Mouse (Mus musculus) hindbrain, embryonic 11.5 days (tissue): ENCODE data around the gene Loxl1. TPM values are rescaled to one million over a fixed set of nuclear protein-coding genes. Genes with fewer than 3 reads are reported as not detected.

Experiments used
- ATAC-seq: fragments of 200-750 bp; cut with Nextera tagmentation; 2 replicates; pipeline ENCODE4 v1.8.0; 2017; ENCODE audit warnings: mild to moderate bottlenecking, moderate TSS enrichment, moderate library complexity; ENCODE audit not compliant: low FRiP score
- DNase-seq: peaks from one replicate; pipeline ENCODE4 v3.0.0-alpha.2; 2015; ENCODE audit warnings: low spot score
- H3K27ac ChIP-seq: fragments of 300-500 bp; sonication (generic); 2 replicates; pipeline ENCODE4 v1.5.1; 2014; ENCODE audit warnings: mild to moderate bottlenecking, low read depth, low read length
- H3K27me3 ChIP-seq: fragments of 300-500 bp; sonication (generic); 2 replicates; pipeline ENCODE4 v1.6.1; 2014; ENCODE audit warnings: mild to moderate bottlenecking, low read length, moderate library complexity, mixed read lengths; ENCODE audit not compliant: control insufficient read depth, insufficient read depth
- H3K36me3 ChIP-seq: fragments of 300-500 bp; sonication (generic); 2 replicates; pipeline ENCODE4 v1.6.1; 2014; ENCODE audit warnings: mild to moderate bottlenecking, low read length, moderate library complexity, mixed read lengths; ENCODE audit not compliant: control insufficient read depth, insufficient read depth
- H3K4me1 ChIP-seq: fragments of 300-500 bp; sonication (generic); replicated peaks from 2 replicates; pipeline ENCODE4 v1.6.1; 2014; ENCODE audit warnings: low read length, mixed read lengths; ENCODE audit not compliant: control insufficient read depth, insufficient read depth
- H3K4me2 ChIP-seq: fragments of 300-500 bp; sonication (generic); replicated peaks from 2 replicates; pipeline ENCODE4 v1.6.1; 2014; ENCODE audit warnings: mild to moderate bottlenecking, low read depth, low read length
- H3K4me3 ChIP-seq: fragments of 300-500 bp; sonication (generic); 2 replicates; pipeline ENCODE4 v1.5.1; 2014; ENCODE audit warnings: low read depth, low read length
- H3K9ac ChIP-seq: fragments of 300-500 bp; sonication (generic); 2 replicates; pipeline ENCODE4 v1.6.1; 2014; ENCODE audit warnings: low read depth, low read length
- H3K9me3 ChIP-seq: fragments of 300-500 bp; sonication (generic); 2 replicates; pipeline ENCODE4 v1.6.1; 2016; ENCODE audit warnings: low read length; ENCODE audit not compliant: control insufficient read depth
- WGBS: fragments of 180-500 bp; shearing (Covaris S2); extraction: QIAGEN DNeasy Blood & Tissue Kit; methylation state at CpG from one replicate; pipeline ENCODE4 v1.1.7; 2014; 5-methylcytosine and 5-hydroxymethylcytosine counted together
- polyA plus RNA-seq: library from polyadenylated mRNA; unstranded; fragments of >200 nt; fragmentation: Nextera tagmentation; extraction: Ambion mirVana; gene quantifications from 2 replicates; pipeline ENCODE4 v1.2.1, GENCODE M21; 2014

Gene Loxl1
- polyA plus RNA-seq, 1 experiment from 2014 or later = 11.0 TPM

DNA sequence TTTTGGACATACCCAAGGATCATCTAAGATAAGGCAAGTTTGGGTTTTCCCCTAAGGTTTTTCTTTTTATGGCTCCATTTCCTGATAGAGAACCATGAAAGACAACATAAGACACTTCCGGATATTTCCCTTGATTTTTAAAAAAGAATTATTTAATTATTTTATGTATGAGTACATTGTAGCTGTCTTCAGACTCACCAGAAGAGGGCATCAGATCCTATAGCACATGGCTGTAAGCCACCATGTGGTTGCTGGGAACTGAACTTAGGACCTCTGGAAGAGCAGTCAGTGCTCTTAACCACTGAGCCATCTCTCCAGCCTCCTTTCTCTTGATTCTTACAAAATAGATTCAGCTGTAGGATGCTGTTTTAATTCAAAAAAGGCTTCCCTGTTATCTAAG, 28.8 kb upstream of the Loxl1 start:
- no peak for ATAC-seq

GRCm38 (mm10) chr9:58336650-58337281, 23.8 kb upstream of the Loxl1 start:
- Histone ChIP-seq H3K27ac (no peak overlapping the region), H3K36me3 (no peaks in the 10 kb centered on the region), H3K4me1 (no peaks in the 10 kb centered on the region), H3K27me3 (no peaks in the 10 kb centered on the region), H3K4me2 (no peak overlapping the region), H3K9ac (no peak overlapping the region), H3K4me3 (no peak overlapping the region), H3K9me3 (no peaks in the 10 kb centered on the region)
- no peak for ATAC-seq
- 66% methylated on average over 8 of the region's 8 CpGs for WGBS
- no peak for DNase-seq

More for the DNA sequence above, 28.8 kb upstream of the Loxl1 start:
- no peak overlapping the region for H3K27ac ChIP-seq
- no peak overlapping the region for H3K4me3 ChIP-seq
- no peaks in the 10 kb centered on the region for H3K9me3 ChIP-seq
- 0 out of 2 replicates have a peak, but pooled peaks cover 2% of the 10 kb centered on the region for H3K4me1 ChIP-seq
- H3K27me3 ChIP-seq = no peaks in the 10 kb centered on the region
- H3K9ac ChIP-seq = no peak overlapping the region
- no peak for DNase-seq
- H3K36me3 ChIP-seq = no peaks in the 10 kb centered on the region
- no peak overlapping the region for H3K4me2 ChIP-seq
- WGBS = 97% methylated on average over 1 of the region's 1 CpGs

GRCm38 (mm10) chr9:58331276-58331675, 18.3 kb upstream of the Loxl1 start:
- H3K9me3 ChIP-seq = no peaks in the 10 kb centered on the region
- no peaks in the 10 kb centered on the region for H3K36me3 ChIP-seq
- H3K27me3 ChIP-seq = no peaks in the 10 kb centered on the region
- DNase-seq (no peak), ATAC-seq (no peak)
- H3K4me2 ChIP-seq = no peak overlapping the region
- no peak overlapping the region for H3K9ac ChIP-seq
- H3K4me1 ChIP-seq = no peaks in the 10 kb centered on the region
- no peak overlapping the region for H3K27ac ChIP-seq
- no peak overlapping the region for H3K4me3 ChIP-seq
- 82% methylated on average over 3 of the region's 3 CpGs for WGBS

DNA sequence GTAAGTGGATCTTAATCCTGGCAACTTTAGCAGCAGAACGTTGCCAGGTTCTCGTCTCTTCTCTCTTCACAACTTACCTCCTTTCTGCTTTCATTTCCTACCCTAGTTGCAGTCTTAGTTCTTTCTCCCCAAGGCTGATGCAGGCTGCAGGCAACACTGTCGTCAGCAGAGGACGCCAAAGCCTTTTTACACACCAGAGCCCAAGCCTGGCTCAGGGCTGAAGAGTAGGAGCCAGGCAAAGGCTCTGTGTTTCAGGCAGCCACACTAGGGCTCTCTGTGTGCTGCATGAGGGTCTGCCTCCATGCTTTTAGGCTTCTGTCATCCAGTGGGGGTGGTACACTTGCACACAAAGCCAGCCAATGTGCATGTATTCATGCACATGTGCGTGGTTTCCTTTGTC, 17.3 kb upstream of the Loxl1 start:
- H3K9ac ChIP-seq = no peak overlapping the region
- no peak overlapping the region for H3K4me3 ChIP-seq
- H3K27me3 ChIP-seq = no peaks in the 10 kb centered on the region
- WGBS = 27% methylated on average over 5 of the region's 5 CpGs
- H3K36me3 ChIP-seq = no peaks in the 10 kb centered on the region
- H3K9me3 ChIP-seq = no peaks in the 10 kb centered on the region
- no peaks in the 10 kb centered on the region for H3K4me1 ChIP-seq
- H3K4me2 ChIP-seq = no peak overlapping the region
- DNase-seq (peak; percentile 65), ATAC-seq (no peak)
- H3K27ac ChIP-seq = no peak overlapping the region

- Histone ChIP-seq H3K9me3 (no peaks in the 10 kb centered on the region), H3K36me3 (no peaks in the 10 kb centered on the region), H3K9ac (no peak overlapping the region), H3K27me3 (no peaks in the 10 kb centered on the region), H3K4me3 (no peak overlapping the region), H3K4me1 (no peaks in the 10 kb centered on the region), H3K27ac (no peak overlapping the region), H3K4me2 (no peak overlapping the region)
- ATAC-seq (no peak), DNase-seq (no peak)
- 64% methylated on average over 1 of the region's 1 CpGs for WGBS
These were observed 14.4 kb upstream of the Loxl1 start for GRCm38 (mm10) chr9:58327382-58327781.

DNA sequence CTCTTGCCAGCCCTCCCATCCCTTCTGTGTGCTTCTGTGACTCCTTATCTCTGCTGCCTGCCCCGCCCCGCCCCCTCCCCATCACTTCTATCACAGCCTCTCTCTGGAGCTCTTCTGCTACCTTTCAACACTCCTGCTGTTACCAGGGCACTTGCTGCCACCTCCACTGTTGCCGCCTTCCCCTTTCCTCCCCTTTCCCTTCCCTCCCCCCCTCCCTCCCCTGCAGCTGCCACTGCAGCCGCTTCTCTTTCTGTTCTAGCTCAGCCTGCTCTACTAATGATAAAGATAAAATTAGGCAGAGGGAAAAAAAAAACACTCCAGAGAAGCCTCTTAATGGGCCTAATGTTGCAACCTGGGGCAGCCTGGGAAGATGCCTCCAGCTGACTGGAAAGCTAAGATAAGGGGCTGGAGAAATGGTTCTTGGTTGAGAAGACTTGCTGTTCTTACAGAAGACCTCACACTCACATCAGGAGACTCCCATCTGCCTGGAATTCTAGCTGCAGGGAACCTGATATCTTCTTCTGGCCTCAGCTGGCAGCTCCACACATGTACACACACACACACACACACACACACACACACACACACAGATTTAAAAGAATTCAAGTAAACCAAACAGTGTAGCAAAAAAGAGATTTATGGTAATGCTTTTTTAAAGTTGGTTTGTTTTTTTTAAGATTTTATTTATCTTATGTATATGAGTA, 13.6 kb upstream of the Loxl1 start:
- H3K4me1 ChIP-seq = no peaks in the 10 kb centered on the region
- no peak overlapping the region for H3K4me2 ChIP-seq
- no peak overlapping the region for H3K4me3 ChIP-seq
- H3K36me3 ChIP-seq = no peaks in the 10 kb centered on the region
- H3K9me3 ChIP-seq = no peaks in the 10 kb centered on the region
- H3K27ac ChIP-seq = no peak overlapping the region
- no peak for ATAC-seq
- DNase-seq = no peak
- H3K27me3 ChIP-seq = no peaks in the 10 kb centered on the region
- no peak overlapping the region for H3K9ac ChIP-seq
- WGBS = 33% methylated on average over 4 of the region's 4 CpGs

GRCm38 (mm10) chr9:58321681-58322080, 8.7 kb upstream of the Loxl1 start:
- no peak overlapping the region for H3K27ac ChIP-seq
- no peak overlapping the region for H3K4me2 ChIP-seq
- H3K9ac ChIP-seq = no peak overlapping the region
- ATAC-seq (no peak), DNase-seq (no peak)
- H3K9me3 ChIP-seq = no peaks in the 10 kb centered on the region
- 96% methylated on average over 3 of the region's 3 CpGs for WGBS
- H3K27me3 ChIP-seq = no peaks in the 10 kb centered on the region
- H3K4me3 ChIP-seq = no peak overlapping the region
- no peaks in the 10 kb centered on the region for H3K36me3 ChIP-seq
- H3K4me1 ChIP-seq = 0 out of 2 replicates have a peak, but pooled peaks cover 1% of the 10 kb centered on the region

DNA sequence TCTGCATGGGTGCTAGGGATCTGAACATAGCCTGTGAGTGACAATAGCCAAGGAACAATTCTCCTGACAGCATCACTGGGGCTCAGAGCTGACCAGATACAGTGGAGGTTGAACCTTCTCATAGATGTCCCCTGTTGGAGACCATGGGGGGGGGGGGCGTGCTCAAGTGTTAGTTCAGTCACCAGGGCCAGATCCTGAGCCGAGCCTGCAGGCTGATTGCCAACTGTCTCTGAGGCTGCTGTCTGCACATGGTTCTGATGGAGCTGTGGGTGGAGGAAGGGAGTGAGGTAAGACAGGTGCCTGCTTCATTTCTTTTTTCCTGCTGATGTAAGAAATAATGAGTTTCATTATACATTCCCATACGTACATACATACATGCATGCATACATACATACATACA, 5.3 kb upstream of the Loxl1 start:
- WGBS = 88% methylated on average over 3 of the region's 3 CpGs
- Histone ChIP-seq H3K4me3 (no peak overlapping the region), H3K4me1 (0 out of 2 replicates have a peak, but pooled peaks cover 3% of the 10 kb centered on the region), H3K9me3 (no peaks in the 10 kb centered on the region), H3K36me3 (no peaks in the 10 kb centered on the region), H3K9ac (no peak overlapping the region), H3K27me3 (no peaks in the 10 kb centered on the region), H3K27ac (no peak overlapping the region), H3K4me2 (no peak overlapping the region)
- DNase-seq = no peak
- no peak for ATAC-seq

- ATAC-seq (no peak), DNase-seq (no peak)
- no peak overlapping the region for H3K4me2 ChIP-seq
- 78% methylated on average over 3 of the region's 3 CpGs for WGBS
- H3K9me3 ChIP-seq = no peaks in the 10 kb centered on the region
- no peaks in the 10 kb centered on the region for H3K36me3 ChIP-seq
- peaks cover 13% of the 10 kb centered on the region; the same call in 1 of the 2 replicates for H3K4me1 ChIP-seq
- H3K27ac ChIP-seq = no peak overlapping the region
- H3K27me3 ChIP-seq = peaks cover 6% of the 10 kb centered on the region
- no peak overlapping the region for H3K4me3 ChIP-seq
- H3K9ac ChIP-seq = no peak overlapping the region
These were observed 4.4 kb upstream of the Loxl1 start for GRCm38 (mm10) chr9:58317381-58317780.
